Mouse (Mus musculus): ENCODE measurements around the gene Ngrn. TPM values are rescaled to one million over a fixed set of nuclear protein-coding genes. Genes with fewer than 3 reads are reported as not detected.

Gene Ngrn
- total and polyA plus RNA-seq, 3 experiments, result 28.3 to 43.2 (median 32.1) TPM

DNA sequence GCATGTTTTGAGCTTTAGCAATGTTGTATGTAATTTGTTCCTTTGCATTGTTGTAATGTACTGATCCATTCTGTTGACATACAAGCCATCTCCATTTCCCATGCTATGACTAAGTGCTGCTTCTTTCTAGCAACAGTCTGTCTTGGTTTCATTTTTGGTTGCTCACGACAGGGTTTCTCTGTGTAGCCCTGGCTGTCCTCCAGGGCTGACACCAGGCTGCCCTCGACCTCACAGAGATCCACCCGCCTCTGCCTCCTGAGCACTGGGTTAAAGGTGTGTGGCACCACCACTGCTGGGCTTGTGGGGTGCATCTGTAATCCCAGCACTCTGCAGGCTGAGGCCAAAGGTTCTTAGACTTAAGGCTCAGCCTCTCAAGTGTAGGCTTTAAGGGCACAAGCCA lies 38.6 kb downstream of the Ngrn start:
- in situ Hi-C loops (cut with MboI; ENCODE audit: low pct_ligation_motif_present, low pct_unique_long_range_greater_than_20kb, low sequenced_read_pairs) (no loop called here), dilution Hi-C loops (cut with MboI; ENCODE audit: extremely low pct_ligation_motif_present, extremely low pct_unique_long_range_greater_than_20kb, low sequenced_read_pairs) (no loop called here)
- peaks cover 80% of the 10 kb centered on the region for H3K79me2 ChIP-seq (replicated peaks; ENCODE audit: control insufficient read depth, extremely low read depth, insufficient read depth, poor library complexity, severe bottlenecking)
- no peaks in the 10 kb centered on the region for H3K27me3 ChIP-seq (replicated peaks)
- peak overlapping the region; percentile 57 for H3K27ac ChIP-seq (ENCODE audit: insufficient read depth, low read depth)
- H3K4me1 ChIP-seq (ENCODE audit: control insufficient read depth in 1 of 2, insufficient read depth in 2 of 2), result peaks cover 14 to 43% of the 10 kb centered on the region in 2 experiments
- peak overlapping the region; percentile 25; the same call in 1 of the 2 replicates for H3K9ac ChIP-seq (ENCODE audit: insufficient read depth, low read depth)
- TF ChIP-seq USF2 (conservative IDR thresholded peaks at IDR 0.05; ENCODE audit: low read depth, low read length) (no peak), CHD1 (IDR thresholded peaks at IDR 0.05; ENCODE audit: low read depth, low read length) (no peak), KAT2A (IDR thresholded peaks at IDR 0.05; ENCODE audit: insufficient replicate concordance, low read length) (no peak), ELF1 (IDR thresholded peaks at IDR 0.05; ENCODE audit: low read depth, low read length) (no peak), ZNF384 (IDR thresholded peaks at IDR 0.05; ENCODE audit: low read depth, low read length) (no peak)
- no peak for DNase-seq (ENCODE audit: extremely low read depth)
- peak overlapping the region in 1 of 3 experiments; percentile 13 for H3K4me3 ChIP-seq (replicated peaks in 1 of 3; ENCODE audit: low read depth in 2 of 3, low read length in 2 of 3, poor library complexity in 1 of 3)
- no peaks in the 10 kb centered on the region for H3K9me3 ChIP-seq (replicated peaks; ENCODE audit: low read length)
- H3K36me3 ChIP-seq (replicated peaks in 1 of 2; ENCODE audit: control insufficient read depth in 1 of 2, insufficient read depth in 1 of 2, low read length in 1 of 2), result peaks cover 37 to 69% of the 10 kb centered on the region in 2 experiments
- peak overlapping the region; percentile 73 for H3K4me2 ChIP-seq (ENCODE audit: insufficient read depth, low read depth, poor library complexity, severe bottlenecking)

DNA sequence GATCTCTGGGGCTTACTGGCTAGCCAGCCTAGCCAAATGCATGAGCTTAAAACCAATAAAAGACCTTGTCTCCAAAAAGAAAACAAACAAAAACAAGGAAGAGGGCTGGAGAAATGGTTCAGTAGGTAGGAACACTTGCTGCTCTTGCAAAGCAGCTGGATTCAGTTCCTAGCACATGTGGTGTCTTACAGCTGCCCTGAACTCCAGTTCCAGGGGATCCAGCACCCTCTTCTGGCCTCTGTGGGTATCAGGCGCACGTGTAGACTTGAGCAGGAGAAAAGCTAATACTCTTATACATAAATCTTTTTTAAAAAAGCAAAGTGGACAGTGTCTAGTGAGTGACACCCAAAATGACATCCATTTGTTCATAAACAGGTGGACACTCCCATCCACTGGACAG lies 40.5 kb downstream of the Ngrn start:
- Histone ChIP-seq H3K4me3 (replicated peaks in 1 of 3; ENCODE audit: low read depth in 2 of 3, low read length in 2 of 3, poor library complexity in 1 of 3) (no peak overlapping the region), H3K27ac (ENCODE audit: insufficient read depth, low read depth) (no peak overlapping the region), H3K79me2 (replicated peaks; ENCODE audit: control insufficient read depth, extremely low read depth, insufficient read depth, poor library complexity, severe bottlenecking) (peaks cover 63% of the 10 kb centered on the region), H3K27me3 (replicated peaks) (no peaks in the 10 kb centered on the region), H3K4me1 (ENCODE audit: control insufficient read depth in 1 of 2, insufficient read depth in 2 of 2) (peaks cover 14 to 32% of the 10 kb centered on the region in 2 experiments), H3K36me3 (replicated peaks in 1 of 2; ENCODE audit: control insufficient read depth in 1 of 2, insufficient read depth in 1 of 2, low read length in 1 of 2) (peaks cover 53 to 87% of the 10 kb centered on the region in 2 experiments), H3K9me3 (replicated peaks; ENCODE audit: low read length) (no peaks in the 10 kb centered on the region), H3K9ac (ENCODE audit: insufficient read depth, low read depth) (no peak overlapping the region), H3K4me2 (ENCODE audit: insufficient read depth, low read depth, poor library complexity, severe bottlenecking) (no peak overlapping the region)
- in situ Hi-C loops (cut with MboI; ENCODE audit: low pct_ligation_motif_present, low pct_unique_long_range_greater_than_20kb, low sequenced_read_pairs) (no loop called here), dilution Hi-C loops (cut with MboI; ENCODE audit: extremely low pct_ligation_motif_present, extremely low pct_unique_long_range_greater_than_20kb, low sequenced_read_pairs) (no loop called here)
- peak; percentile 40 for TF ChIP-seq RAD21 (IDR thresholded peaks at IDR 0.05; ENCODE audit: low read depth, low read length)
- no peak for TF ChIP-seq MAFK (IDR thresholded peaks at IDR 0.05; ENCODE audit: insufficient replicate concordance, low read length)
- peak in 1 of 2 experiments; percentile 43; a peak in 2 of 4 replicates for TF ChIP-seq CTCF (conservative IDR thresholded peaks at IDR 0.05 in 1 of 2, IDR thresholded peaks at IDR 0.05 in 1 of 2; ENCODE audit: low read depth in 2 of 2, low read length in 2 of 2)
- DNase-seq (ENCODE audit: extremely low read depth), result no peak

DNA sequence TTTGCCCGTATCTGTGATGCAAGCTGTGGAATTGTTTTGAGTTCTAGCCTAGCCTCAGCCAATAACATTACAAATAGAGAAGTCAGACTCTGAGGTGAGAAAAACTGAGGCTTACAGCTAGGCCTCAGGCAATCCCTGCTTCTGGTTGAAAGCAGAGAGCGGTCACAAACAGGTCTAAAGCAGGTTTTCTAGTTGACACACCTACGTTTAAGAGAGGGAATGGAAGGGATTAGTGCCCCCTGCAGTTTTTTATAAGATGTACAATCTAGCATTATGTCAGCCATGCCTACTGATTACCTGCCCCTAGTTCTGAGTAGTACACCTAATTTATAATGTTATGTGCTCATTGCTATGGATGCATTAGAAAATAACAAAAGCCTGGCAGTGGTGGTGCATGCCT lies 46.8 kb downstream of the Ngrn start:
- peaks cover 7% of the 10 kb centered on the region; the same call in 1 of the 2 replicates for H3K79me2 ChIP-seq (replicated peaks; ENCODE audit: control insufficient read depth, extremely low read depth, insufficient read depth, poor library complexity, severe bottlenecking)
- H3K27me3 ChIP-seq (replicated peaks), result no peaks in the 10 kb centered on the region
- H3K27ac ChIP-seq (ENCODE audit: insufficient read depth, low read depth), result no peak overlapping the region
- DNase-seq (ENCODE audit: extremely low read depth), result no peak
- in situ Hi-C loops (cut with MboI; ENCODE audit: low pct_ligation_motif_present, low pct_unique_long_range_greater_than_20kb, low sequenced_read_pairs) (no loop called here), dilution Hi-C loops (cut with MboI; ENCODE audit: extremely low pct_ligation_motif_present, extremely low pct_unique_long_range_greater_than_20kb, low sequenced_read_pairs) (no loop called here)
- no peak overlapping the region for H3K4me3 ChIP-seq (replicated peaks in 1 of 3; ENCODE audit: low read depth in 2 of 3, low read length in 2 of 3, poor library complexity in 1 of 3)
- peaks cover 84 to 96% of the 10 kb centered on the region in 2 experiments for H3K36me3 ChIP-seq (replicated peaks in 1 of 2; ENCODE audit: control insufficient read depth in 1 of 2, insufficient read depth in 1 of 2, low read length in 1 of 2)
- H3K9me3 ChIP-seq (replicated peaks; ENCODE audit: low read length), result no peaks in the 10 kb centered on the region
- H3K9ac ChIP-seq (ENCODE audit: insufficient read depth, low read depth), result no peak overlapping the region
- TF ChIP-seq BHLHE40 (IDR thresholded peaks at IDR 0.05; ENCODE audit: low read depth, low read length) (no peak), CTCF (conservative IDR thresholded peaks at IDR 0.05 in 1 of 2, IDR thresholded peaks at IDR 0.05 in 1 of 2; ENCODE audit: low read depth in 2 of 2, low read length in 2 of 2) (peak in 1 of 2 experiments; percentile 7; a peak in 1 of 4 replicates), HCFC1 (IDR thresholded peaks at IDR 0.05; ENCODE audit: low read depth, low read length) (no peak)
- no peak overlapping the region for H3K4me2 ChIP-seq (ENCODE audit: insufficient read depth, low read depth, poor library complexity, severe bottlenecking)
- no peaks in the 10 kb centered on the region for H3K4me1 ChIP-seq (ENCODE audit: control insufficient read depth in 1 of 2, insufficient read depth in 2 of 2)
